Mouse (Mus musculus) lung, postnatal 36 days (tissue): ENCODE results near the gene Kazald1.
A peak's percentile ranks its signal among the peaks of the same experiment; 100 is the strongest.
"Not testable (repeated sequence)": the region's sequence is repeated elsewhere in the genome, so short reads cannot be mapped to it uniquely, and the experiment has no call there.

ENCODE experiments used
- DNase-seq: peaks from one replicate; pipeline ENCODE4 v3.0.0; 2022; ENCODE audit warnings: mixed read lengths

Kazald1 gene

GRCm38 (mm10) chr19:45074580-45075322 is at the start of gene Kazald1:
Gene Kazald1 (plus strand): TSS chr19:45075241.
- DNase-seq, result peak; percentile 96

GRCm38 (mm10) chr19:45025937-45026568 is 49.0 kb upstream of the Kazald1 start:
- no peak for DNase-seq

- DNase-seq, result no peak
Measured at GRCm38 (mm10) chr19:45026958-45027670, 47.9 kb upstream of the Kazald1 start.

- no peak for DNase-seq
Measured at GRCm38 (mm10) chr19:45027848-45028247, 47.2 kb upstream of the Kazald1 start.

GRCm38 (mm10) chr19:45028746-45029145 is 46.3 kb upstream of the Kazald1 start:
- DNase-seq, result no peak

GRCm38 (mm10) chr19:45029571-45029970 is 45.5 kb upstream of the Kazald1 start:
- DNase-seq, result no peak

- peak; percentile 80 for DNase-seq
Measured at GRCm38 (mm10) chr19:45030111-45030510, 44.9 kb upstream of the Kazald1 start.

- peak; percentile 93 for DNase-seq
Measured at GRCm38 (mm10) chr19:45030746-45031693, 44.0 kb upstream of the Kazald1 start.

- DNase-seq, result peak; percentile 91
Measured at GRCm38 (mm10) chr19:45031780-45032179, 43.3 kb upstream of the Kazald1 start.

- no peak for DNase-seq
Measured at GRCm38 (mm10) chr19:45032570-45033332, 42.3 kb upstream of the Kazald1 start.

GRCm38 (mm10) chr19:45036867-45037266 is 38.2 kb upstream of the Kazald1 start:
- DNase-seq, result peak; percentile 78

GRCm38 (mm10) chr19:45038198-45038597 is 36.8 kb upstream of the Kazald1 start:
- DNase-seq, result not testable (repeated sequence)

- DNase-seq, result no peak
Measured at GRCm38 (mm10) chr19:45040214-45040613, 34.8 kb upstream of the Kazald1 start.

GRCm38 (mm10) chr19:45044389-45044927 is 30.6 kb upstream of the Kazald1 start:
- no peak for DNase-seq

GRCm38 (mm10) chr19:45045236-45045635 is 29.8 kb upstream of the Kazald1 start:
- no peak for DNase-seq

GRCm38 (mm10) chr19:45045651-45046050 is 29.4 kb upstream of the Kazald1 start, which contains the start of gene Pdzd7:
Gene Pdzd7 (minus strand): TSS chr19:45045717.
- no peak for DNase-seq

- DNase-seq, result peak; percentile 97
Measured at GRCm38 (mm10) chr19:45046523-45047321, 28.3 kb upstream of the Kazald1 start.

GRCm38 (mm10) chr19:45047417-45047934 is 27.6 kb upstream of the Kazald1 start, which contains the start of gene Sfxn3:
Gene Sfxn3 (plus strand): TSS chr19:45047503.
- peak; percentile 98 for DNase-seq

GRCm38 (mm10) chr19:45047935-45048643 is 27.0 kb upstream of the Kazald1 start:
- peak; percentile 91 for DNase-seq
